Mouse (Mus musculus) ES-E14 (cell line): ENCODE measurements around the gene B230217C12Rik. TPM values are rescaled to one million over a fixed set of nuclear protein-coding genes. Genes with fewer than 3 reads are reported as not detected.

Experiments used
- DNase-seq: peaks from one replicate; pipeline ENCODE4 v3.0.0-alpha.2; 2013; ENCODE audit warnings: low read depth, low spot score
- H3K27ac ChIP-seq: 2 replicates; pipeline ENCODE4 v1.5.1; 2012; ENCODE audit warnings: low read depth, mild to moderate bottlenecking, low read length, moderate library complexity, mixed read lengths; ENCODE audit not compliant: poor library complexity, insufficient read depth, severe bottlenecking
- H3K36me3 ChIP-seq: 2 replicates; pipeline ENCODE4 v1.6.1; 2012; ENCODE audit warnings: mild to moderate bottlenecking, low read length, moderate library complexity, mixed read lengths; ENCODE audit not compliant: control insufficient read depth, poor library complexity, insufficient read depth, severe bottlenecking
- H3K4me1 ChIP-seq, 2 experiments: fragments of 150-350 bp in 1 of 2; sonication (generic) in 1 of 2; 2 replicates each; pipeline ENCODE4 v1.6.1; 2012; ENCODE audit warnings: low read length in 2 of 2, mild to moderate bottlenecking in 1 of 2, mixed read lengths in 1 of 2; ENCODE audit not compliant: control insufficient read depth in 2 of 2, insufficient read depth in 2 of 2, poor library complexity in 1 of 2
- H3K4me3 ChIP-seq, 2 experiments: fragments of 150-350 bp in 1 of 2; sonication (generic) in 1 of 2; 2 replicates each; pipeline ENCODE4 v1.5.1; 2012; ENCODE audit warnings: low read length in 2 of 2, low read depth in 1 of 2, mild to moderate bottlenecking in 1 of 2, mixed read lengths in 1 of 2; ENCODE audit not compliant: insufficient read depth in 1 of 2, poor library complexity in 1 of 2, severe bottlenecking in 1 of 2
- H3K9ac ChIP-seq: 2 replicates; pipeline ENCODE4 v1.6.1; 2012; ENCODE audit warnings: low read depth, mild to moderate bottlenecking, low read length, mixed read lengths; ENCODE audit not compliant: poor library complexity, insufficient read depth, severe bottlenecking
- H3K9me3 ChIP-seq: fragments of 150-350 bp; sonication (generic); 2 replicates; pipeline ENCODE4 v1.6.1; 2012; ENCODE audit warnings: low read depth, mild to moderate bottlenecking, low read length; ENCODE audit not compliant: control insufficient read depth, insufficient read depth
- CHD2 ChIP-seq: IDR thresholded peaks from 2 replicates; pipeline ENCODE4 v1.6.1; 2014; ENCODE audit warnings: mild to moderate bottlenecking, low read depth, low read length, inconsistent platforms
- HCFC1 ChIP-seq: IDR thresholded peaks from 2 replicates; pipeline ENCODE4 v1.6.1; 2012; ENCODE audit warnings: low read length, inconsistent platforms, borderline replicate concordance; ENCODE audit not compliant: insufficient read depth
- MAFK ChIP-seq: IDR thresholded peaks from 2 replicates; pipeline ENCODE4 v1.6.1; 2014; ENCODE audit warnings: mild to moderate bottlenecking, low read depth, low read length, inconsistent platforms; ENCODE audit not compliant: insufficient read depth
- ZC3H11A ChIP-seq: IDR thresholded peaks from 2 replicates; pipeline ENCODE4 v1.6.1; 2012; ENCODE audit warnings: low read depth, mild to moderate bottlenecking, inconsistent platforms, low read length, borderline replicate concordance
- ZNF384 ChIP-seq: IDR thresholded peaks from 2 replicates; pipeline ENCODE4 v1.6.1; 2012; ENCODE audit warnings: low read depth, low read length, inconsistent platforms
- in situ Hi-C, 2 experiments: fragments of 600-800 bp; cut with MboI; formaldehyde crosslinking; loops; one replicate each; pipeline ENCODE4 v1.15.1; 2025; ENCODE audit warnings: low sequenced_read_pairs in 2 of 2, inconsistent platforms in 1 of 2; ENCODE audit not compliant: unreplicated experiment in 2 of 2
- total RNA-seq: library from RNA; depleted of rRNA; stranded (reverse); fragments of 300-350 nt; gene quantifications from 2 replicates; pipeline ENCODE4 v1.2.3, GENCODE M21; 2012; rRNA removed

B230217C12Rik gene
- 3.0 and 4.1 TPM in 2 replicates for total RNA-seq

- H3K9ac ChIP-seq, result peak within 1 kb of the TSS; percentile 66
- H3K4me3 ChIP-seq, result peak within 1 kb of the TSS; percentile 64 to 75
- H3K9me3 ChIP-seq, result no peaks in the 10 kb centered on the region
- peaks cover 0 to 20% of the 10 kb centered on the region in 2 experiments; a peak in 2 of 4 replicates for H3K4me1 ChIP-seq
- in situ Hi-C loops, result no loop called here
- H3K36me3 ChIP-seq, result peaks cover 24% of the 10 kb centered on the region
- H3K27ac ChIP-seq, result peak within 1 kb of the TSS; percentile 53; the same call in 1 of the 2 replicates
- no peak for DNase-seq
- TF ChIP-seq ZC3H11A (no peak), CHD2 (no peak), ZNF384 (no peak), MAFK (no peak), HCFC1 (no peak)
These were observed at the start of gene B230217C12Rik for GRCm38 (mm10) chr11:97840539-97840954. Gene B230217C12Rik, plus strand, starts transcription at chr11:97840780.

- H3K9me3 ChIP-seq, result no peaks in the 10 kb centered on the region
- no peak overlapping the region; the same call in 1 of the 2 replicates for H3K9ac ChIP-seq
- peaks cover 5 to 16% of the 10 kb centered on the region in 2 experiments; a peak in 3 of 4 replicates for H3K4me1 ChIP-seq
- no peaks in the 10 kb centered on the region for H3K36me3 ChIP-seq
- no peak overlapping the region; the same call in 1 of the 2 replicates for H3K27ac ChIP-seq
- TF ChIP-seq MAFK, result no peak
- peak; percentile 62 for TF ChIP-seq ZNF384
- TF ChIP-seq HCFC1, result no peak
- no peak for TF ChIP-seq ZC3H11A
- TF ChIP-seq CHD2, result no peak
- peak; percentile 72 for DNase-seq
- in situ Hi-C loops, result no loop called here
- no peak overlapping the region for H3K4me3 ChIP-seq
These were observed 47.4 kb upstream of the B230217C12Rik start for GRCm38 (mm10) chr11:97793165-97793564.

- Histone ChIP-seq H3K4me3 (no peak overlapping the region), H3K9ac (no peak overlapping the region), H3K9me3 (no peaks in the 10 kb centered on the region), H3K4me1 (peaks cover 7 to 18% of the 10 kb centered on the region in 2 experiments), H3K27ac (no peak overlapping the region), H3K36me3 (no peaks in the 10 kb centered on the region; the same call in 1 of the 2 replicates)
- no peak for TF ChIP-seq ZC3H11A
- TF ChIP-seq ZNF384, result no peak
- peak; percentile 84 for TF ChIP-seq MAFK
- DNase-seq, result no peak
- in situ Hi-C loops, result no loop called here
These were observed 43.7 kb upstream of the B230217C12Rik start for GRCm38 (mm10) chr11:97796910-97797309.

GRCm38 (mm10) chr11:97797369-97798082, 43.1 kb upstream of the B230217C12Rik start:
- H3K36me3 ChIP-seq, result no peaks in the 10 kb centered on the region; the same call in 1 of the 2 replicates
- TF ChIP-seq CHD2, result no peak
- peak; percentile 50; the same call in 1 of the 2 replicates for TF ChIP-seq ZNF384
- H3K4me3 ChIP-seq, result no peak overlapping the region; a peak in 1 of 4 replicates
- no peak overlapping the region; the same call in 1 of the 2 replicates for H3K9ac ChIP-seq
- in situ Hi-C loops, result no loop called here
- DNase-seq, result no peak
- H3K9me3 ChIP-seq, result no peaks in the 10 kb centered on the region
- H3K27ac ChIP-seq, result no peak overlapping the region; the same call in 1 of the 2 replicates
- H3K4me1 ChIP-seq, result peaks cover 13 to 18% of the 10 kb centered on the region in 2 experiments

GRCm38 (mm10) chr11:97798083-97798435, 42.5 kb upstream of the B230217C12Rik start:
- in situ Hi-C loops, result no loop called here
- no peaks in the 10 kb centered on the region; the same call in 1 of the 2 replicates for H3K36me3 ChIP-seq
- H3K9me3 ChIP-seq, result no peaks in the 10 kb centered on the region
- no peak for TF ChIP-seq HCFC1
- TF ChIP-seq ZC3H11A, result no peak
- TF ChIP-seq CHD2, result no peak
- TF ChIP-seq ZNF384, result no peak
- TF ChIP-seq MAFK, result no peak
- H3K9ac ChIP-seq, result no peak overlapping the region; the same call in 1 of the 2 replicates
- peak overlapping the region in 1 of 2 experiments; percentile 96; a peak in 1 of 4 replicates for H3K4me3 ChIP-seq
- no peak overlapping the region; the same call in 1 of the 2 replicates for H3K27ac ChIP-seq
- no peak for DNase-seq
- peaks cover 13 to 16% of the 10 kb centered on the region in 2 experiments for H3K4me1 ChIP-seq
